Mouse (Mus musculus) hindbrain, embryonic 11.5 days (tissue): Measurements from ENCODE around the gene Dip2c. TPM values are rescaled to one million over a fixed set of nuclear protein-coding genes. Genes with fewer than 3 reads are reported as not detected.

ENCODE experiments used
- ATAC-seq: fragments of 200-750 bp; cut with Nextera tagmentation; 2 replicates; pipeline ENCODE4 v1.8.0; 2017; ENCODE audit warnings: mild to moderate bottlenecking, moderate TSS enrichment, moderate library complexity; ENCODE audit not compliant: low FRiP score
- DNase-seq: peaks from one replicate; pipeline ENCODE4 v3.0.0-alpha.2; 2015; ENCODE audit warnings: low spot score
- H3K27ac ChIP-seq: fragments of 300-500 bp; sonication (generic); 2 replicates; pipeline ENCODE4 v1.5.1; 2014; ENCODE audit warnings: mild to moderate bottlenecking, low read depth, low read length
- H3K27me3 ChIP-seq: fragments of 300-500 bp; sonication (generic); 2 replicates; pipeline ENCODE4 v1.6.1; 2014; ENCODE audit warnings: mild to moderate bottlenecking, low read length, moderate library complexity, mixed read lengths; ENCODE audit not compliant: control insufficient read depth, insufficient read depth
- H3K36me3 ChIP-seq: fragments of 300-500 bp; sonication (generic); 2 replicates; pipeline ENCODE4 v1.6.1; 2014; ENCODE audit warnings: mild to moderate bottlenecking, low read length, moderate library complexity, mixed read lengths; ENCODE audit not compliant: control insufficient read depth, insufficient read depth
- H3K4me1 ChIP-seq: fragments of 300-500 bp; sonication (generic); replicated peaks from 2 replicates; pipeline ENCODE4 v1.6.1; 2014; ENCODE audit warnings: low read length, mixed read lengths; ENCODE audit not compliant: control insufficient read depth, insufficient read depth
- H3K4me2 ChIP-seq: fragments of 300-500 bp; sonication (generic); replicated peaks from 2 replicates; pipeline ENCODE4 v1.6.1; 2014; ENCODE audit warnings: mild to moderate bottlenecking, low read depth, low read length
- H3K4me3 ChIP-seq: fragments of 300-500 bp; sonication (generic); 2 replicates; pipeline ENCODE4 v1.5.1; 2014; ENCODE audit warnings: low read depth, low read length
- H3K9ac ChIP-seq: fragments of 300-500 bp; sonication (generic); 2 replicates; pipeline ENCODE4 v1.6.1; 2014; ENCODE audit warnings: low read depth, low read length
- H3K9me3 ChIP-seq: fragments of 300-500 bp; sonication (generic); 2 replicates; pipeline ENCODE4 v1.6.1; 2016; ENCODE audit warnings: low read length; ENCODE audit not compliant: control insufficient read depth
- WGBS: fragments of 180-500 bp; shearing (Covaris S2); extraction: QIAGEN DNeasy Blood & Tissue Kit; methylation state at CpG from one replicate; pipeline ENCODE4 v1.1.7; 2014; 5-methylcytosine and 5-hydroxymethylcytosine counted together
- polyA plus RNA-seq: library from polyadenylated mRNA; unstranded; fragments of >200 nt; fragmentation: Nextera tagmentation; extraction: Ambion mirVana; gene quantifications from 2 replicates; pipeline ENCODE4 v1.2.1, GENCODE M21; 2014

Gene Dip2c
- polyA plus RNA-seq, 1 experiment from 2014 or later = 9.4 TPM

- peaks cover 2% of the 10 kb centered on the region; the same call in 1 of the 2 replicates for H3K36me3 ChIP-seq
- H3K27ac ChIP-seq = no peak overlapping the region
- H3K4me1 ChIP-seq = no peaks in the 10 kb centered on the region
- H3K9ac ChIP-seq = no peak overlapping the region
- no peak overlapping the region for H3K4me3 ChIP-seq
- 85% methylated on average over 7 of the region's 7 CpGs for WGBS
- H3K27me3 ChIP-seq = no peaks in the 10 kb centered on the region
- no peak for DNase-seq
- H3K9me3 ChIP-seq = no peaks in the 10 kb centered on the region
- ATAC-seq = no peak
- H3K4me2 ChIP-seq = no peak overlapping the region
Observed at GRCm38 (mm10) chr13:9708433-9709240, 432.3 kb downstream of the Dip2c start.

DNA sequence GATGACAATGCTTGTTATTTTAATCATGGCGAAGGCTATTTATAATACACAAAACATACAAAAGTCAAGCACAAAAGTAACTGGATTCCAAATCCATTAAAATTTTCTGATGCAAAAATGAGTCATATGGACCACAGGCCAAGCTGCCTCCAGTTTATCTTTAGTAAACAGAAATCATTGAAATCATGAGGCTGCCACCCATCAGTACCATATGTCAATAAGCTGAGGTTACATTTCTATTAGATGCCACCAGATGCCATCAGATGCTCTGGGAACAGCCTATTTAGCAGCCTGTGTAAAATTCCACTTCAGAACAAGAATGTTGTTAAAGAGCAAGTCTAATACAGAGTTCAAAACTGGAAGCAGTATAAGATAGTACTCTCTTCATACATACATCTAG lies 436.1 kb downstream of the Dip2c start:
- no peaks in the 10 kb centered on the region for H3K9me3 ChIP-seq
- H3K9ac ChIP-seq = no peak overlapping the region
- H3K27ac ChIP-seq = no peak overlapping the region
- 98% methylated on average over 1 of the region's 1 CpGs for WGBS
- no peak for DNase-seq
- ATAC-seq = no peak
- no peaks in the 10 kb centered on the region for H3K27me3 ChIP-seq
- H3K4me2 ChIP-seq = no peak overlapping the region
- H3K36me3 ChIP-seq = no peaks in the 10 kb centered on the region
- no peak overlapping the region for H3K4me3 ChIP-seq
- H3K4me1 ChIP-seq = no peaks in the 10 kb centered on the region

DNA sequence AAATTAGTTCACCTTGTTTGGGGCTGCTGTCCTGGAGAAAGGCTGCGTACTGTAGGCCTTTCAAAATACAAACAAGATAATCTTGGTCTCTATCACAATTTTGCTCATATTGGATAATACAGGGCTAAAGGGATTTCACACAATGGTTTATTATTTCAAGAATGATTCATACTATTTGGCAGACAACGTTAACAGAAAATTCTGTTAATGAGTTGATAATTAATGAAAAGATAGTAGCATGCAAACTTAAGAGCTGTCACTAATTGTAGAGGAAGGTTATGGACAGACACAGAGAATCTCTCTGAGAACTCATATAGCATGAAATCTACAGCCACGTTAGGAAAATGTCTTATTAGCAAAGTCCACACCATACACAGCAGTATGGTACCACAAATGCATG lies 436.6 kb downstream of the Dip2c start:
- no peak overlapping the region for H3K4me3 ChIP-seq
- ATAC-seq (no peak), DNase-seq (no peak)
- H3K36me3 ChIP-seq = no peaks in the 10 kb centered on the region
- no peak overlapping the region for H3K4me2 ChIP-seq
- H3K27ac ChIP-seq = no peak overlapping the region
- no peak overlapping the region for H3K9ac ChIP-seq
- no peaks in the 10 kb centered on the region for H3K9me3 ChIP-seq
- no peaks in the 10 kb centered on the region for H3K4me1 ChIP-seq
- H3K27me3 ChIP-seq = no peaks in the 10 kb centered on the region
- WGBS = 91% methylated on average over 3 of the region's 3 CpGs

DNA sequence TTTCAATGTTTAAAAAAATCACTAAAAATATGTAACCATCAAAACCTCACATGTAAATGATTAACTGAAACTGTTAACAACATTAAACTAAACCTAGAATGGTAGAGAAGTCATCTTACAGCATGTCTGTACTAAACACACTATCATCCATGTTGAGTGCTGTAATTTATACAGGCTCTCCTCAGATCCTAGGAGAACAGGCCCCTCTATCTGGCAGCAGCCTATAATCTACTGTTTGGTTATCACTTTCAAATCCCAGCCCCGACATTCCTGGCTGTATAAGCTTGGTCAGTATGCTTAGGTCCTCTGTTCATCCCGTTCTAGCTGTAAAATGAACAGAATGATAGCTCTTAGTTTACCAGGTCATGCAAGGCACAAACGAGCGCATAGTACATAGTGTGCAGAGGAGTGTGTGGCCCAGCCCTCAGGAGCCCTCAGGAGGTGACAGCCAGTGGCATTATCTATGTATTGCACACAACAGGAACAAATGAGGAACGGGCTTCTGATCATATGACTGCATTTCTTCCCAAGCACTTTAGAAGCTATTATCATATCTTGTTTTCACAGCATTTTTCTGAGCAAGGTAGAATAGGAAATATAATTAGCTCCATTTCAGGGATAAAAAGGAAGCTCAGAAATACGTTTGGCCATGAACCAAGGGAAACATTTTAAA lies 437.3 kb downstream of the Dip2c start:
- no peaks in the 10 kb centered on the region for H3K4me1 ChIP-seq
- WGBS = 94% methylated on average over 6 of the region's 6 CpGs
- no peak overlapping the region for H3K27ac ChIP-seq
- no peak overlapping the region for H3K4me3 ChIP-seq
- DNase-seq (no peak), ATAC-seq (no peak)
- no peaks in the 10 kb centered on the region for H3K36me3 ChIP-seq
- H3K9ac ChIP-seq = no peak overlapping the region
- H3K27me3 ChIP-seq = no peaks in the 10 kb centered on the region
- H3K9me3 ChIP-seq = no peaks in the 10 kb centered on the region
- no peak overlapping the region for H3K4me2 ChIP-seq

DNA sequence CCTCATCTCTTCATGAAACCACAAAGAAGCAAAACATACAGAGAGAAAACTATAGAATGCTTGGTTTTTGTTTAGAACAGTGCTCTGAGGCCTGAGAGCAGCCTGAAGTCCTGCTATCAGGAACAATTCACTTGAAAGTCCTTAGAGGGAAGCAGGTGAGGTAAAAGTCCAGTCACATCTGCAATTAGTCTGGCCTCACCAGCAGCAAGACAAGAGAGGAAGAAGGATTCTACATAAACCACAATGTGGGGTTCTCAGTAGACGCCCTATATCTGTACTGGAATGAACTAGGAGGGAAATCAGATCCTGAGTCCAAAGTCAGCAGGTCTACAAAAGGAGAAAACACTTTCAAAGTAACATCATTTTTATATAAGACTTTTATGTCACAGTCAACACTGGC lies 438.9 kb downstream of the Dip2c start:
- H3K36me3 ChIP-seq = no peaks in the 10 kb centered on the region
- DNase-seq (no peak), ATAC-seq (no peak)
- 91% methylated on average over 1 of the region's 1 CpGs for WGBS
- H3K9me3 ChIP-seq = no peaks in the 10 kb centered on the region
- H3K27me3 ChIP-seq = no peaks in the 10 kb centered on the region
- H3K27ac ChIP-seq = no peak overlapping the region
- H3K4me3 ChIP-seq = no peak overlapping the region
- H3K4me2 ChIP-seq = no peak overlapping the region
- no peak overlapping the region for H3K9ac ChIP-seq
- no peaks in the 10 kb centered on the region for H3K4me1 ChIP-seq

Other genes with a start within 250 kb of the Dip2c start
- 35.3 and 36.0 TPM in 2 replicates for gene Larp4b, start 182.6 kb upstream of the Dip2c start, polyA plus RNA-seq